Mouse (Mus musculus) brain, embryonic 14.5 days (tissue): ENCODE data around the gene Cadps2.

Experiments used
- CTCF ChIP-seq: fragments of 200-500 bp; IDR thresholded peaks from 2 replicates; pipeline ENCODE4 v1.5.1; 2012; ENCODE audit warnings: inconsistent platforms, mild to moderate bottlenecking, moderate library complexity, borderline replicate concordance; ENCODE audit not compliant: insufficient read depth, insufficient read length; ENCODE audit errors: extremely low read depth
- POLR2A ChIP-seq: fragments of 200-500 bp; IDR thresholded peaks from 2 replicates; pipeline ENCODE4 v1.6.1; 2012; ENCODE audit warnings: mild to moderate bottlenecking, inconsistent platforms, borderline replicate concordance; ENCODE audit not compliant: poor library complexity, insufficient read depth, insufficient read length, severe bottlenecking; ENCODE audit errors: extremely low read depth

GRCm38 (mm10) chr6:23839009-23839811 is at the start of gene Cadps2:
- TF ChIP-seq CTCF (no peak), POLR2A (no peak)
